26 mouse cellular contexts compared by ENCODE assay signal in genomic region chr4:107363573-107363972, GRCm38 (mm10). TPM values are rescaled to one million over a fixed set of nuclear protein-coding genes. Genes with fewer than 3 reads are reported as not detected.
DNase-seq lines count a peak whose midpoint lies in the region; TF ChIP-seq lines count a peak whose summit lies in the region.
"Had no signal": no experiment of that assay in that cellular context is flagged by ENCODE, and none has a peak within 500 bp of the region (broad histone marks: within the 10 kb centered on the region; RNA-seq: fewer than 3 reads in every experiment).

No protein-coding gene starts in this region.

- DNase-seq in layer of hippocampus, adult 2 months (ENCODE audit: low spot score in 2 of 2) = no peak
- DNase-seq in layer of hippocampus, adult 18-20 months (ENCODE audit: low spot score in 2 of 2) = no peak
- peak; percentile 87 for DNase-seq in 416B (ENCODE audit: low read depth)
- DNase-seq in ES-CJ7 (ENCODE audit: low read depth, low spot score) = peak; percentile 66
- DNase-seq in ovary, postnatal 36 days (ENCODE audit: low spot score) = no peak
- no peak for DNase-seq in layer of hippocampus, postnatal 25 days (ENCODE audit: extremely low spot score in 1 of 2, low spot score in 1 of 2)
- no peak for DNase-seq in embryo, embryonic 11 days
- DNase-seq: cerebellum, adult 2 months; heart, postnatal 10 days; right cerebral cortex, postnatal 14 days; spleen, adult 18-20 months; thymus, postnatal 4 days had no signal

- peaks cover 6% of the 10 kb centered on the region for H3K4me1 ChIP-seq in bone marrow macrophage, adult 2 months (ENCODE audit: control insufficient read depth, insufficient read depth, low read length)

- TF ChIP-seq CTCF in layer of hippocampus, adult 2 months (conservative IDR thresholded peaks at IDR 0.05) = peak; percentile 46
- peak; percentile 43; the same call in 1 of the 2 replicates for TF ChIP-seq CTCF in bone marrow macrophage, adult 2 months (IDR thresholded peaks at IDR 0.05; ENCODE audit: low read depth, low read length)

- TF ChIP-seq POLR2A in bone marrow macrophage, adult 2 months (IDR thresholded peaks at IDR 0.05; ENCODE audit: borderline replicate concordance, low read depth, low read length) = no peak

- no peak overlapping the region for H3K27ac ChIP-seq in layer of hippocampus, adult 2 months
- peak overlapping the region; percentile 50 for H3K27ac ChIP-seq in bone marrow macrophage, adult 2 months (ENCODE audit: insufficient read depth, low read depth, low read length)
- H3K27ac ChIP-seq: embryonic facial prominence, embryonic 12.5 days; hindbrain, embryonic 13.5 days; lung, embryonic 15.5 days; midbrain, embryonic 13.5 days; neural tube, embryonic 15.5 days had no signal

- H3K4me3 ChIP-seq in layer of hippocampus, adult 2 months = no peak overlapping the region
- H3K4me3 ChIP-seq in bone marrow macrophage, adult 2 months (ENCODE audit: insufficient read depth, low read length) = no peak overlapping the region
- H3K4me3 ChIP-seq: embryonic facial prominence, embryonic 12.5 days; hindbrain, embryonic 13.5 days; kidney, embryonic 15.5 days; liver, embryonic 12.5 days; lung, embryonic 15.5 days; midbrain, embryonic 13.5 days; neural tube, embryonic 15.5 days had no signal

RNA-seq across cellular contexts. Expression of gene Ndc1, which starts 4.0 kb away (rescaled TPM):
- total RNA-seq in layer of hippocampus, adult 2 months (2021) = 10 to 100 TPM; 11.7 to 11.8 TPM
- total RNA-seq in layer of hippocampus, adult 18-20 months (2021) = 10 to 100 TPM; 10.8 to 12.6 TPM
- polyA plus RNA-seq in bone marrow macrophage, adult 2 months (2012; ENCODE audit: insufficient read depth, insufficient read length, missing spikeins) = 14.1 and 19.2 TPM in 2 replicates
- 10 to 100 TPM; 12.2 to 13.1 TPM for total RNA-seq in layer of hippocampus, postnatal 25 days (2021)

RNA-seq across cellular contexts. Expression of gene Yipf1, which starts 49.4 kb away (rescaled TPM):
- total RNA-seq in layer of hippocampus, adult 2 months (2021) = 10 to 100 TPM; 49.4 to 51.2 TPM
- total RNA-seq in layer of hippocampus, adult 18-20 months (2021) = 10 to 100 TPM; 54.9 to 58.4 TPM
- 44.1 and 57.6 TPM in 2 replicates for polyA plus RNA-seq in bone marrow macrophage, adult 2 months (2012; ENCODE audit: insufficient read depth, insufficient read length, missing spikeins)
- total RNA-seq in layer of hippocampus, postnatal 25 days (2021) = 10 to 100 TPM; 52.4 to 55.0 TPM

RNA-seq across cellular contexts. Expression of gene Dio1, which starts 56.6 kb away (rescaled TPM):
- total RNA-seq in layer of hippocampus, adult 2 months (2021) = not detected
- not detected for total RNA-seq in layer of hippocampus, adult 18-20 months (2021)
- not detected in 2 replicates for polyA plus RNA-seq in bone marrow macrophage, adult 2 months (2012; ENCODE audit: insufficient read depth, insufficient read length, missing spikeins)
- total RNA-seq in layer of hippocampus, postnatal 25 days (2021) = not detected
- total RNA-seq: adrenal gland, postnatal 36 days; common myeloid progenitor, adult 5-6 weeks; heart, postnatal 10 days; left cerebral cortex, postnatal 25 days; megakaryocyte, adult 5-6 weeks had no signal
- polyA plus RNA-seq: embryonic facial prominence, embryonic 12.5 days; forebrain, embryonic 16.5 days; heart, embryonic 11.5 days; hindbrain, embryonic 13.5 days; liver, embryonic 12.5 days; neural tube, embryonic 15.5 days had no signal

Comparison
In these comparisons a context has a peak if more than half of its experiments do, and no peak if none do; other contexts are left out.
1. DNase-seq: peak in 416B (single experiment) and ES-CJ7 (single experiment); none in layer of hippocampus, adult 2 months (0 of 2), layer of hippocampus, adult 18-20 months (0 of 2), ovary, postnatal 36 days (single experiment), layer of hippocampus, postnatal 25 days (0 of 2) and embryo, embryonic 11 days (single experiment).